Mouse (Mus musculus) kidney, postnatal 0 days (tissue): ENCODE results near the gene Fa2h. TPM values are rescaled to one million over a fixed set of nuclear protein-coding genes. Genes with fewer than 3 reads are reported as not detected.

Source experiments
- ATAC-seq: fragments of 200-750 bp; cut with Nextera tagmentation; replicated peaks from 2 replicates; pipeline ENCODE4 v1.8.0; 2017; ENCODE audit warnings: low read depth, moderate number of reproducible peaks, moderate TSS enrichment, moderate library complexity; ENCODE audit not compliant: low FRiP score
- DNase-seq: peaks from one replicate; pipeline ENCODE4 v3.0.0-alpha.2; 2016; ENCODE audit warnings: low spot score
- H3K27ac ChIP-seq: fragments of 300-500 bp; sonication (generic); 2 replicates; pipeline ENCODE4 v1.5.1; 2014; ENCODE audit warnings: mild to moderate bottlenecking
- H3K27me3 ChIP-seq: fragments of 300-500 bp; sonication (generic); 2 replicates; pipeline ENCODE4 v1.6.1; 2014; ENCODE audit warnings: low read length, mixed read lengths; ENCODE audit not compliant: insufficient read depth
- H3K36me3 ChIP-seq: fragments of 300-500 bp; sonication (generic); 2 replicates; pipeline ENCODE4 v1.6.1; 2014; ENCODE audit warnings: low read length, mixed read lengths; ENCODE audit not compliant: insufficient read depth
- H3K4me1 ChIP-seq: fragments of 300-500 bp; sonication (generic); replicated peaks from 2 replicates; pipeline ENCODE4 v1.6.1; 2014; ENCODE audit warnings: antibody characterized with exemption, low read length, mixed read lengths; ENCODE audit not compliant: insufficient read depth
- H3K4me2 ChIP-seq: fragments of 300-500 bp; sonication (generic); 2 replicates; pipeline ENCODE4 v1.6.1; 2014; ENCODE audit warnings: mild to moderate bottlenecking, low read length, moderate library complexity, mixed read lengths
- H3K4me3 ChIP-seq: fragments of 300-500 bp; sonication (generic); replicated peaks from 2 replicates; pipeline ENCODE4 v1.5.1; 2014; ENCODE audit warnings: low read depth, low read length
- H3K9ac ChIP-seq: fragments of 300-500 bp; sonication (generic); 2 replicates; pipeline ENCODE4 v1.6.1; 2014; ENCODE audit warnings: low read depth, low read length
- H3K9me3 ChIP-seq: fragments of 300-500 bp; sonication (generic); replicated peaks from 2 replicates; pipeline ENCODE4 v1.6.1; 2016; ENCODE audit warnings: low read length, inconsistent platforms, mixed read lengths
- CTCF ChIP-seq: IDR thresholded peaks from 2 replicates; pipeline ENCODE4 v1.5.1; 2016; ENCODE audit warnings: antibody characterized with exemption, low read depth, mild to moderate bottlenecking, moderate library complexity
- WGBS: fragments of 180-500 bp; shearing (Covaris S2); extraction: QIAGEN DNeasy Blood & Tissue Kit; methylation state at CpG from one replicate; pipeline ENCODE4 v1.1.7; 2014; 5-methylcytosine and 5-hydroxymethylcytosine counted together
- polyA plus RNA-seq: library from polyadenylated mRNA; unstranded; fragments of >200 nt; fragmentation: Nextera tagmentation; extraction: Ambion mirVana; gene quantifications from 2 replicates; pipeline ENCODE4 v1.2.1, GENCODE M21; 2015

Fa2h gene
- polyA plus RNA-seq, 1 experiment from 2014 or later: 5.4 TPM

DNA sequence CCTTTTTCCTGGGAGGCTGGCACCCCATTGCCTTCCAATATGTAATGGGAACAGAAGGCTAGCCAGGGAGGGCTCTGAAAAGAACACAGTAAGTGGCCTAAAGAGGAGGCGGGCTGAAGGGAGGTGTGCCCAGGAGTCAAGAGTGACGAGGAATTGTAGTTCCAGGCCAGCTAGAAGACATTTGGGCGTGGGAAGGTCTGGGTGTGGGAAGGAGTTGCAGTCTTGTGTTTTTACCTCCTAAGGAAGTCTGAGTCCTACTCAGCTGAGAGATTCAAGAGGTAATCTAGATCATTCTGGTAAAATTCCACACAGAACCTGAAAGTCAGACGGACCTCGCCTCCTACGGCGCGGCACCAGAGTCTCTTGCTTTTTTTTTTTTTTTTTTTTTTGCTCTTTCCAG is 30.1 kb downstream of the Fa2h start:
- TF ChIP-seq CTCF: no peak
- 75% methylated on average over 8 of the region's 8 CpGs for WGBS

GRCm38 (mm10) chr8:111360579-111361209 is 32.9 kb downstream of the Fa2h start:
- Histone ChIP-seq H3K9me3 (no peaks in the 10 kb centered on the region), H3K9ac (no peak overlapping the region), H3K27me3 (no peaks in the 10 kb centered on the region), H3K36me3 (no peaks in the 10 kb centered on the region), H3K4me3 (no peak overlapping the region), H3K27ac (peak overlapping the region; percentile 26), H3K4me2 (no peak overlapping the region), H3K4me1 (no peaks in the 10 kb centered on the region)
- WGBS: 44% methylated on average over 7 of the region's 7 CpGs
- peak; percentile 64 for DNase-seq
- peak; percentile 83 for ATAC-seq
- no peak for TF ChIP-seq CTCF

More for the DNA sequence above, 30.1 kb downstream of the Fa2h start:
- H3K36me3 ChIP-seq: no peaks in the 10 kb centered on the region
- no peak for ATAC-seq
- no peaks in the 10 kb centered on the region for H3K9me3 ChIP-seq
- H3K4me1 ChIP-seq: no peaks in the 10 kb centered on the region
- no peak overlapping the region for H3K4me3 ChIP-seq
- no peak overlapping the region for H3K4me2 ChIP-seq
- H3K27ac ChIP-seq: no peak overlapping the region
- no peak overlapping the region for H3K9ac ChIP-seq
- no peaks in the 10 kb centered on the region for H3K27me3 ChIP-seq
- no peak for DNase-seq

- H3K4me3 ChIP-seq: no peak overlapping the region
- H3K9me3 ChIP-seq: no peaks in the 10 kb centered on the region
- H3K27ac ChIP-seq: peak overlapping the region; percentile 26; the same call in 1 of the 2 replicates
- no peaks in the 10 kb centered on the region for H3K36me3 ChIP-seq
- no peaks in the 10 kb centered on the region for H3K4me1 ChIP-seq
- H3K27me3 ChIP-seq: no peaks in the 10 kb centered on the region
- no peak overlapping the region for H3K4me2 ChIP-seq
- DNase-seq: no peak
- H3K9ac ChIP-seq: no peak overlapping the region
- no peak for TF ChIP-seq CTCF
- ATAC-seq: no peak
- WGBS: 76% methylated on average over 5 of the region's 5 CpGs
Measured at GRCm38 (mm10) chr8:111359936-111360335, 33.7 kb downstream of the Fa2h start.

DNA sequence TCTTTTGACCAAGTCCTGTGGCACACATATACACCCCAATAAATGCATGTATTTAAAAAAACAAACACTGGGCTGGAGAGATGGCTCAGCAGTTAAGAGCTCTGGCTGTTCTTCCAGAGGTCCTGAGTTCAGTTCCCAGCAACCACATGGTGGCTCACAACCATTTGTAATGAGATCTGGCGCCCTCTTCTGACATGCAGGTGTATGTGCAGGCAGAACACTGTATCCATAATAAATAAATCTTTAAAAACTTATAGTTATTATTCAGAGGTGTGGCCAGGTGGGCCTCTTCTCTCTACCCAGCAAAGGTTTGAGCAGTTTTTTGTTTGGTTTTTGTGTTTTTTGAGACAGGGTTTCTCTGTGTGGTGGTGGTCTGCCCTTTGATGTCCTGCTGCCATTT is 34.7 kb downstream of the Fa2h start:
- Histone ChIP-seq H3K36me3 (no peaks in the 10 kb centered on the region), H3K9ac (no peak overlapping the region), H3K27me3 (no peaks in the 10 kb centered on the region), H3K4me1 (no peaks in the 10 kb centered on the region), H3K27ac (no peak overlapping the region), H3K4me3 (no peak overlapping the region), H3K4me2 (no peak overlapping the region), H3K9me3 (no peaks in the 10 kb centered on the region)
- TF ChIP-seq CTCF: no peak; the same call in 1 of the 2 replicates
- ATAC-seq: no peak
- 64% methylated on average over 1 of the region's 1 CpGs for WGBS
- DNase-seq: no peak

GRCm38 (mm10) chr8:111357433-111357832 is 36.2 kb downstream of the Fa2h start:
- no peak overlapping the region for H3K27ac ChIP-seq
- no peaks in the 10 kb centered on the region for H3K36me3 ChIP-seq
- no peak overlapping the region for H3K4me2 ChIP-seq
- no peaks in the 10 kb centered on the region for H3K4me1 ChIP-seq
- no peak for TF ChIP-seq CTCF
- H3K4me3 ChIP-seq: no peak overlapping the region
- no peaks in the 10 kb centered on the region for H3K27me3 ChIP-seq
- no peak overlapping the region for H3K9ac ChIP-seq
- 84% methylated on average over 4 of the region's 4 CpGs for WGBS
- DNase-seq (no peak), ATAC-seq (no peak)
- no peaks in the 10 kb centered on the region for H3K9me3 ChIP-seq

DNA sequence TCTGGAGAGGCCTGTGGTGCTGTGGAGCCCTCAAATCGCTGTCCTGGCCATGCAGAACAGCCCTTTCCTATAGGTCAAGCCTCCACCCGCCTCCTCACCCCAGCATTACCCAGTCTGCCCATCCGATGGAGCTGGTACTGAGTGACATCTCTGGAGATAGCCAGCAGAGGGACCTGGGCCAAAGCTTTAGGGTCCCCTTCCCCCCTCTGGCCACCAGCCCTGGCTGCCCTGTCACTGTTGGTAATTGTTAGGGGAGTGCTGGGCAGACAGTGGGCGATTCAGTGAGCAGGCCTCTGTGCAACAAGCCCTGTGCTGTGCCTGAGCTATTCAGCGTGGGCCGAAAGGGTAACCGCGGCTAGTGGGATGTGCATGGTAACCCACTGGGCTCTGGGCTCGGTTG is 40.1 kb downstream of the Fa2h start:
- Histone ChIP-seq H3K9ac (no peak overlapping the region), H3K4me3 (no peak overlapping the region), H3K27ac (no peak overlapping the region), H3K9me3 (no peaks in the 10 kb centered on the region), H3K36me3 (no peaks in the 10 kb centered on the region), H3K4me2 (no peak overlapping the region), H3K4me1 (no peaks in the 10 kb centered on the region), H3K27me3 (no peaks in the 10 kb centered on the region)
- DNase-seq: no peak
- 84% methylated on average over 9 of the region's 9 CpGs for WGBS
- ATAC-seq: no peak
- no peak for TF ChIP-seq CTCF

- no peak overlapping the region for H3K27ac ChIP-seq
- WGBS: 90% methylated on average over 5 of the region's 5 CpGs
- no peak overlapping the region for H3K4me2 ChIP-seq
- H3K4me3 ChIP-seq: no peak overlapping the region
- no peaks in the 10 kb centered on the region for H3K4me1 ChIP-seq
- H3K27me3 ChIP-seq: no peaks in the 10 kb centered on the region
- no peak for DNase-seq
- H3K9me3 ChIP-seq: no peaks in the 10 kb centered on the region
- no peak for TF ChIP-seq CTCF
- no peak for ATAC-seq
- no peaks in the 10 kb centered on the region for H3K36me3 ChIP-seq
- H3K9ac ChIP-seq: no peak overlapping the region
Measured at GRCm38 (mm10) chr8:111352289-111352688, 41.3 kb downstream of the Fa2h start.
